Mouse (Mus musculus) bone marrow macrophage, adult 2 months (primary cell): ENCODE data around the gene Tmem176a. TPM values are rescaled to one million over a fixed set of nuclear protein-coding genes. Genes with fewer than 3 reads are reported as not detected.
A peak's percentile ranks its signal among the peaks of the same experiment; 100 is the strongest.
"Not testable (repeated sequence)": the region's sequence is repeated elsewhere in the genome, so short reads cannot be mapped to it uniquely, and the experiment has no call there.

ENCODE experiments used
- H3K27ac ChIP-seq: 2 replicates; pipeline ENCODE4 v1.5.1; 2012; ENCODE audit warnings: low read depth, low read length; ENCODE audit not compliant: insufficient read depth
- H3K4me1 ChIP-seq: 2 replicates; pipeline ENCODE4 v1.6.1; 2012; ENCODE audit warnings: low read length; ENCODE audit not compliant: control insufficient read depth, insufficient read depth
- H3K4me3 ChIP-seq: 2 replicates; pipeline ENCODE4 v1.5.1; 2012; ENCODE audit warnings: mild to moderate bottlenecking, low read length, moderate library complexity; ENCODE audit not compliant: insufficient read depth
- CTCF ChIP-seq: IDR thresholded peaks from 2 replicates; pipeline ENCODE4 v1.5.1; 2012; ENCODE audit warnings: low read depth, mild to moderate bottlenecking, low read length, moderate library complexity
- POLR2A ChIP-seq: IDR thresholded peaks from 2 replicates; pipeline ENCODE4 v1.6.1; 2012; ENCODE audit warnings: mild to moderate bottlenecking, low read depth, low read length, borderline replicate concordance
- polyA plus RNA-seq: library from polyadenylated mRNA; stranded (reverse); fragments of >200 nt; gene quantifications from 2 replicates; pipeline ENCODE4 v1.2.4, GENCODE M21; 2012; ENCODE audit not compliant: missing spikeins, insufficient read depth, insufficient read length

Gene Tmem176a
- 376 and 481 TPM in 2 replicates for polyA plus RNA-seq

DNA sequence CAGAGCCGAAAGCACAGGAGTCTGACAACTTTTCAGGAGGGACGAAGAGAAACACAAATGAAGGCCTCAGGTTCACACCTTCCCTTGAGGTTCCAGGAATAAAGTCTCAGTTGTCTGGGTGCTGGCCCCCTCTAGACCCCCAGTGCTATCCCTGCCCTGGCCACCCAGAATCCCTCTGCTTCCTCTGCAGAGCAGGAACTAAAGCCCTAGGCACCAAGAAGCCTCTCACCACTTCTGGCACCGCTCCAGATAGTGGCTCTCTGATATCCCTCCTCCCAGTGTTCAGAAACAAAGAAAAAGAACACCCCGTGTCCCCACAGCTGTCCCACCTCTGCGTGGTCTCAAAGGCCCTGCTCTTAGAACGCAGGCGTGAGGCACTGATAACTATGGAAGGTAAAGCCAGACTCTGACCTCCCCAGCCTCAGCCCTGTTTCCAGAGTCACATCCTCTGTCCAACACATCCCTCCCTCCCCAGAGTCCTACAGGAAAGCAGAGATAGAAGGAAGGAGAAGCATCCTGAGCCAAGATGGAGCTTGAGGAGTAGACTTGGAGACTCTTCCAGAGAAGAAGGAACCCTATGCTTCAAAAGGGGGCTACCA is at the start of gene Tmem176a:
Gene Tmem176a, plus strand, starts transcription at position 549 of the 599 bp plus-strand sequence.
- TF ChIP-seq CTCF (no peak), POLR2A (no peak)
- H3K27ac ChIP-seq = peak within 1 kb of the TSS; percentile 94

DNA sequence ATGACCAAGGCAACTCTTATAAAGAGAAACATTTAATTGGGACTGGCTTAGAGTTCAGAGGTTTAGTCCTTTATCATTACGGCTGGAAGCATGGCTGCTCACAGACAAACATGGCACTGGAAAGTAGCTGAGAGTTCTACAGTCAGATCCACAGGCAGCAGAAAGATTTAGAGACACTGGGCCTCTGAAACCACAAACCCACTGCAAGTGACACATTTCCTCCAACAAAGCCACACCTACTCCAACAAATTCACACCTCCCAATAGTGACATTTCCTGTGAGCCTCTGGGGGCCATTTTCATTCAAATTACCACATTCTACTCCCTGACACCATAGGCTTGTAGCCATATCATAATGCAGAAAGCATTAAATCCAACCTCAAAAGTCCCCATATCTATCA is 38.8 kb upstream of the Tmem176a start:
- no peak overlapping the region for H3K27ac ChIP-seq
- TF ChIP-seq CTCF (no peak), POLR2A (no peak)
- no peak overlapping the region for H3K4me3 ChIP-seq
- no peaks in the 10 kb centered on the region for H3K4me1 ChIP-seq

More for the DNA sequence above, at the start of gene Tmem176a:
- peak within 1 kb of the TSS; percentile 66 for H3K4me3 ChIP-seq
- peaks cover 42% of the 10 kb centered on the region for H3K4me1 ChIP-seq

DNA sequence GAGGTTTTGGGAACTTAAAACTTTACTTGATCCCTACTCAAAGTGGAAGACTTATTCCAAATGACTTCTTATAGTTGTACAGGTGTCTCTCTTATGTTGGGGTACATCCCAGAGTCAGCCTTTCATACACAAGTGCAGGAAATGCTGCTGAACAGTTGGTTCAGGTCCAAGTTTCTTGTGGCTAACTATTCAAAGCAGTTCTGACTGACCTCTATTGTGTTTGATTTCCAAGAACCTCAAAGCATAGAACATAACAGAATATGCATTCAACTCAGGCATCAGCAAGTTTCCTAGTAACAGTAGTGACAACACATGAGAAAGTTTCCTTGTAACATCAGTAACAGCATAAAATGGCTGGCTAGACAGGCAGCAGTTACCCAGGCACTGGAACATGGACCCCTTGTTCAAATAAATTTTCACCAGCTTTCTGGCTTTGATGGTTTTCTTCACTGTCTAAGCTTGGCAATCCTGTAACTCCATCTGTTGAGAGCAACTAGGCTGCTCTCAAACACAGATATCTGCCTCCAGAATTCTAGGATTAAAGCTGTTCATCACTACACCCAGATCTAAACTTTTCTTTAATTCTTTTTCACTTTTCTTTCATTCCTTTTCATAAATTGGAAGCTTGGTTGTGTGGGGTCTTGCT is 37.2 kb upstream of the Tmem176a start:
- Histone ChIP-seq H3K4me3 (no peak overlapping the region), H3K27ac (no peak overlapping the region)
- no peak for TF ChIP-seq POLR2A
- no peak for TF ChIP-seq CTCF

DNA sequence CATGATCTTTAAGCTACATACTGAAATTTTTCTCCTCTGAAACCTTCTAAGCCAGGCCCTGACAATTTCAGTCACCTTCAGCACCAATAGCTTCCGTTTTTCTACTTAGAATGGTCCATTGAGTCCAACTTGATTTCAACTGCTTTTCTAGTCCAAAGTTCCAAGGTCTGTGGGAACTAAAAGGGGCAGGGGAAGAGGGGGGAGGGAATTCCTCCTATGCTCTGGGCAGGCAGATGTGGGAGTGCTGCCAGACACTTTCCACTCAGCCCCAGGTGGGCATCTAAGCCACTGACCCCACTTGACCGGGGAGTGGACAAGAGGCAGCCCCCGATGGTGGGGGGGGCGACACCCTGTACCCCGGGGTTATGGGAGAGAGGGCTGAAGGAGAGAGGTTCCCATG is 36.4 kb upstream of the Tmem176a start:
- Histone ChIP-seq H3K27ac (no peak overlapping the region), H3K4me1 (no peaks in the 10 kb centered on the region), H3K4me3 (no peak overlapping the region)
- no peak for TF ChIP-seq POLR2A
- TF ChIP-seq CTCF = no peak

More for the DNA sequence above, 37.2 kb upstream of the Tmem176a start:
- no peaks in the 10 kb centered on the region for H3K4me1 ChIP-seq

DNA sequence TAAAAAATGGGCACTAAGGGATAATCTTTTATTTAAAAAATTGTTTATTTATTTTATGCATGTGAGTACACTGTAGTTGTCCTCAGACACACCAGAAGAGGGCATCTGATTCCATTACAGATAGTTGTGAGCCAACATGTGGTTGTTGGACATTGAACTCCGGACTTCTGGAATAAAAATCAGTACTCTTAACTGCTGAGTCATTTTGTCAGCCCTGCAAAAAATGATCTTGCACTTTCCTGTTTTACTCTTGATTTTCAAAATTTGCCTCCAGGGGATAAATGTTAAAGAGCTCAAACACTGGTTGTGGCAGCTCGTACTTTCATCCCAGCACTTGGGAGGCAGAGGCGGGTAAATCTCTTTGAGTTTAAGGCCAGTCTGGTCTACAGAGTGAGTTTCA is 34.0 kb upstream of the Tmem176a start:
- H3K4me1 ChIP-seq = no peaks in the 10 kb centered on the region
- no peak overlapping the region for H3K27ac ChIP-seq
- TF ChIP-seq POLR2A (no peak), CTCF (no peak)
- H3K4me3 ChIP-seq = no peak overlapping the region

DNA sequence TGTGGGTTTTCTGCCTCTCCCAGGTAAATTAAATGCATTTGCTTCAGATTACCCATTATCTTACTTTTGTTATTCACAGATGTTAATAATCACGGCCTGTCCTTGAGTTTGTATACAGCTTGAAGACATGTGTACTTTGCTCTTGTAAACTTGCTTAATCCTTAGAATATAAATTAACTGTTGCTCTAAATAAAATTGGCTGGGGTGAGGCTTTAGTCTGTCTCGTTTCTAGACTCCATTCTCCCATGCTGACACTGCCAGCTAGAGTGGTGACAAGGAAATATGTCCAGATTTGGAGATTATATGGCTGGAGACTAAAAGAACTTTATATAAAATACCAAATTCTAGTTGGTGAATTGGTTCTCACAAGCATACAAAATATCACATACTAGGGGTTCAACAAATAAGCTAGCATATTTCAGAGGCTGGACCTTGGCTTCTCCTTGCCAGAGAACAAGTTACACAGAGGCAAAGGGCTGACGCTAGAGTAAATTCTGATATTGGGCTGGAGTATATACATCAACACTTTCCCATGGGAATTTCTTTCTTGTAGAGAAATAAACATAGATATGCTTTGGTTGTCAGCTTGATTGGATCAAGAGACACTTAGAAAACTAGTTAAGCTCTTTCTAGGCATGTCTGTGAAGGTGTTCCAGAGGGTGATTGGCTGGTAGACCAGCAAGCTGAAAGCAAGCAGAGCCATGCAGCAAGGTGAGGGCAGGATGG is 31.1 kb upstream of the Tmem176a start:
- H3K4me3 ChIP-seq = no peak overlapping the region
- H3K27ac ChIP-seq = no peak overlapping the region
- H3K4me1 ChIP-seq = no peaks in the 10 kb centered on the region
- TF ChIP-seq CTCF (no peak), POLR2A (no peak)

DNA sequence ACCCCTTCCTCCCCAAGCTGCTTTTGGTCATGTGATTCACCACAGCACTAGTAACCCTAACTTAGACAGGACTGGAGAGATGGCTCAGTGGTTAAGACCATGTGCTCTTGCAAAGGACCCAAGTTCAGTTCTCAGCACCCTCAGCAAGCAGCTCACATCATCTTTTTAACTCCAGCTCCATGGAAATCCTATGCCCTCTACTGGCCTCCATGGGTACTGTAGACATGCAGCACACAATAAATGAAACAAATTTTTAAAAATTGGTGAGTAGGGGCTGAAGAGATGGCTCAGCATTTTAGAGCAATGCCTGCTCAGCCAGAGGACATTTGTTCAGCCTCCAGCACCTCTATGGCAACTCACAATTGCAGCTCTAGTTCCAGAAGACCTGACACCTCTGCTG is 25.7 kb upstream of the Tmem176a start:
- Histone ChIP-seq H3K27ac (no peak overlapping the region), H3K4me1 (peaks cover 13% of the 10 kb centered on the region), H3K4me3 (no peak overlapping the region)
- no peak for TF ChIP-seq CTCF
- TF ChIP-seq POLR2A = no peak

DNA sequence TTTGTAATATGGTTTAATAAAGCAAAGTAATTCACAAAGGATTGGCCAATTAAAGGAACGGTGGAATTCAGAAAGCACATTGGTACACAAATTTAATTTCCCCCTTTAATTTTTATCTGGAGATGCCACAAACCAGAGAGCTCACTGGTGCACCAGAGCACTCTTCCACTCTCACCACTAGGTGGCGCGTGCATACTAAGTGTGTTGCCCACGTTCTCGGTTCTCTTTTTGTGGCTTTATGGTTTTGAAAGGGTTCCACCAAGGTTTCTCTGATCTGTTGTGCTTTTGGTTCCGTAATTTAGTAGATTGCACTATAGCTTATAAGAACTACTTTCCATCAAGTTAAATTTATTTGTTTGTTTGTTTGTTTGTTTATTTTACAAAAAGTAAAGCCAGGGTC is 22.9 kb upstream of the Tmem176a start:
- no peak overlapping the region for H3K27ac ChIP-seq
- TF ChIP-seq CTCF = peak; percentile 79
- no peak for TF ChIP-seq POLR2A
- H3K4me1 ChIP-seq = peaks cover 19% of the 10 kb centered on the region
- no peak overlapping the region for H3K4me3 ChIP-seq

DNA sequence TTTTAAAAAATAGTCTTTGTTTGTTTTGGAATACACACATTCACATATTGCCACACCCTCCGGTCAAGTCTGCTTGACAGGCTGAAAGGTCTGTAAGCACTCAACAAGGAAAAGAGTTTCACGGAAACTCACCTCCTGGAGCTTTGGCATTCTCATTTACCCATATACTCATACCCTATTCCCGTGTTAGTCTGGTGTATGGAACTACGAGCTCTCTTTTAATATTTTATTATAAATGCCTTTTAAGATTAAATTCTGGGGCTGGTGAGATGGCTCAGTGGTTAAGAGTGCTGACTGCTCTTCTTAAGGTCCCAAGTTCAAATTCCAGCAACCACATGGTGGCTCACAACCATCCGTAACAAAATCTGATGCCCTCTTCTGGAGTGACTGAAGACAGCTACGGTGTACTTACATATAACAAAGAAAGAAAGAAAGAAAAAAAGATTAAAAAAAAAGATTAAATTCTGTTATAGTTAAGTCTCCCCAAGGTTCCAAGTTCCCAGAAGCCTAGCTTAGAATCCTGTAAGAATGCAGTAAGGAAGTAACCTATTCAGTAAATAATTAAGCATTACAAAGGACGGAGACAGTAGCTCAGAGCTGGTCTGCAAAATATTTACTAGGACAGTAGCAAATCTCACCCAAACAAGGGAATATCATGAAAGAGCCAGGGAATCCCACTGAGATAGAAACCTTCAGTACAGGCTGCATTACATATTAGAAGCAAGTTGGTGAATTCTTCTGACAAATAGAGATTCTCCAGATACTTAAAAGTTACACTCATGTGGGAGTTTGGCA is 18.5 kb upstream of the Tmem176a start:
- peaks cover 33% of the 10 kb centered on the region for H3K4me1 ChIP-seq
- not testable (repeated sequence) for H3K4me3 ChIP-seq, H3K27ac ChIP-seq
